Mouse (Mus musculus) liver, adult 2 months (tissue): ENCODE measurements around the gene Kcnd3. TPM values are rescaled to one million over a fixed set of nuclear protein-coding genes. Genes with fewer than 3 reads are reported as not detected.

Experiments used
- DNase-seq: peaks from one replicate; pipeline ENCODE4 v3.0.0-alpha.2; 2011; ENCODE audit warnings: low read depth, low spot score; ENCODE audit errors: extremely low read depth
- H3K27ac ChIP-seq: fragments of 200-500 bp; replicated peaks from 2 replicates; pipeline ENCODE4 v1.5.1; 2012; ENCODE audit warnings: low read depth, mild to moderate bottlenecking, control low read depth, inconsistent platforms, low read length; ENCODE audit not compliant: insufficient read depth
- H3K27me3 ChIP-seq: fragments of 200-500 bp; 2 replicates; pipeline ENCODE4 v1.6.1; 2012; ENCODE audit warnings: mild to moderate bottlenecking, moderate library complexity, low read length, inconsistent platforms; ENCODE audit not compliant: control insufficient read depth, insufficient read depth
- H3K36me3 ChIP-seq: fragments of 200-500 bp; 2 replicates; pipeline ENCODE4 v1.6.1; 2012; ENCODE audit warnings: low read length, inconsistent platforms; ENCODE audit not compliant: control insufficient read depth, insufficient read depth
- H3K4me1 ChIP-seq: fragments of 200-500 bp; 2 replicates; pipeline ENCODE4 v1.6.1; 2011; ENCODE audit warnings: low read length; ENCODE audit not compliant: control insufficient read depth, insufficient read depth
- H3K4me3 ChIP-seq: fragments of 200-500 bp; 2 replicates; pipeline ENCODE4 v1.5.1; 2011; ENCODE audit warnings: low read depth, mild to moderate bottlenecking, control low read depth, low read length, moderate library complexity; ENCODE audit not compliant: insufficient read depth
- H3K79me2 ChIP-seq: fragments of 200-500 bp; 2 replicates; pipeline ENCODE4 v1.6.1; 2012; ENCODE audit warnings: inconsistent platforms, mild to moderate bottlenecking, low read length, moderate library complexity; ENCODE audit not compliant: control insufficient read depth, insufficient read depth
- H3K9ac ChIP-seq: fragments of 200-500 bp; 2 replicates; pipeline ENCODE4 v1.6.1; 2012; ENCODE audit warnings: low read depth, mild to moderate bottlenecking, control low read depth, inconsistent platforms, low read length
- CTCF ChIP-seq: fragments of 200-500 bp; IDR thresholded peaks from 2 replicates; pipeline ENCODE4 v1.5.1; 2011; ENCODE audit warnings: low read depth, low read length, control low read depth
- POLR2A ChIP-seq: fragments of 200-500 bp; IDR thresholded peaks from 2 replicates; pipeline ENCODE4 v1.6.1; 2011; ENCODE audit warnings: low read length, control low read depth; ENCODE audit not compliant: insufficient read depth; ENCODE audit errors: extremely low read depth
- WGBS: fragments of 180-500 bp; shearing (Covaris S2); methylation state at CpG from one replicate; pipeline ENCODE4 v1.1.7; 2018; 5-methylcytosine and 5-hydroxymethylcytosine counted together
- polyA plus RNA-seq: library from polyadenylated mRNA; depleted of rRNA; stranded (reverse); fragments of >200 nt; gene quantifications from 2 replicates; pipeline ENCODE4 v1.2.3, GENCODE M21; 2012
- total RNA-seq: library from RNA; depleted of rRNA; stranded (reverse); fragments of >200 nt; gene quantifications from 2 replicates; pipeline ENCODE4 v1.2.3, GENCODE M21; 2014

Kcnd3 gene
- total and polyA plus RNA-seq, 2 experiments: under 0.01 to 0.04 TPM

DNA sequence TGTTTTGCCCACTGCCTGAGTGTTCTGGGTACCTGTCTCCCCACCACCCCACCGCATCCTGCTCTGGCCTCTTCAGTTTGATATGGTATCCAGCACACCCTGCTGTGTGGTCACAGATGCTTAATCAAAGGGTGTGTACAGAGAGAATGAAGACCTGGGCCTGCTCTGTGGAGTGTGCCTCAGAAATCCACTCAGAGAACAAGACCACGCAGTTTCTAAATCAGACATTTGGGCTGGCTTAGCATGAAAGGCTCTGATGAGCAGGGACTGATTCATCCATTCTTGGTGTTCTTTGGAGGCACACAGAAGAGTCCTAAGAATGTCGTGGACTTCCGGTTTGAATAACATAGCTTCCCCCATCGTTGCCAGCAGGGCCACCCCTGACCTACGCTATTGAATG, 86.3 kb downstream of the Kcnd3 start:
- no peaks in the 10 kb centered on the region for H3K4me1 ChIP-seq
- 48% methylated on average over 6 of the region's 6 CpGs for WGBS
- H3K27ac ChIP-seq: no peak overlapping the region
- H3K36me3 ChIP-seq: no peaks in the 10 kb centered on the region
- no peaks in the 10 kb centered on the region for H3K79me2 ChIP-seq
- no peak for DNase-seq
- H3K9ac ChIP-seq: no peak overlapping the region
- no peak for TF ChIP-seq CTCF
- no peak for TF ChIP-seq POLR2A
- no peaks in the 10 kb centered on the region for H3K27me3 ChIP-seq
- no peak overlapping the region for H3K4me3 ChIP-seq

DNA sequence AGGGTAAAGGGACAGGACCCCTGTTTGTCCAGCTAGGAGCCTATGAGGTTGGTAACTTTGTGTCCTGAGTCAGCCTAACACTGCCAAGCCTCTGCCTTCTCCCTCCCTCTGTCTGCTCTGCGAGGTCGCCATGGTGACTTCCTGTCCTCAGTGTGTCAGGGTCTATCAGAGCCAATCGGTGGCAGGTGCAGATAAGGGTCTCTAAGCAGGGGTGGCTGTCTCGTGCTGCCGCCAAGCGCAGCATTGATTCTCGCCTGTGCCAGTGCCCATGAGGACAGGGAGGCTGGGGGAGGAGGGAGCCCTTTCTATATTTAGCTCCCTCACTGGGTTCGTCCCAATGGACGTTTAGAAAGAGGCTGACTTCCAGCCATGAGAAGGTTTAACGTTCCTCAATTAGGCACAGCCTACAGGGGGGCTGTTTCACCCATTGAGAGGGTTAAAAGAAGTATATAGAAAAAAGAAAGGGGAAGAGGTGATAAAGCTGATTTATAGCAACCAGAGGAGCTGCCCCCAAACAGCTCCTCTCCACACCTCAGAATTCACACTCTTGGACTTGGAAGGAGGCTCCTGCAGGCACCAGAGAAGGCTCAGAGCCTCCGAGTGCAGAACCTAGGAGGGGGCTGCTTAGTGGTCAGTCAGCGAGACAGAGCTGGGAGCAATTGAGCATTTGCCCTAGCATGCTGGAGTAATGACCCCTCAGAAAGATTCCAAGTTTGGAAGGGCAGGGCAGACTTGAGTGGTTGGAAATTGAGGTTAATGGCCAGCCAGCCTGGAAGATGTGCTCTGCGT, 86.9 kb downstream of the Kcnd3 start:
- Histone ChIP-seq H3K9ac (no peak overlapping the region), H3K27me3 (no peaks in the 10 kb centered on the region), H3K27ac (no peak overlapping the region), H3K4me1 (no peaks in the 10 kb centered on the region), H3K36me3 (no peaks in the 10 kb centered on the region), H3K4me3 (no peak overlapping the region), H3K79me2 (no peaks in the 10 kb centered on the region)
- TF ChIP-seq CTCF (no peak), POLR2A (no peak)
- WGBS: 13% methylated on average over 13 of the region's 13 CpGs
- DNase-seq: no peak

DNA sequence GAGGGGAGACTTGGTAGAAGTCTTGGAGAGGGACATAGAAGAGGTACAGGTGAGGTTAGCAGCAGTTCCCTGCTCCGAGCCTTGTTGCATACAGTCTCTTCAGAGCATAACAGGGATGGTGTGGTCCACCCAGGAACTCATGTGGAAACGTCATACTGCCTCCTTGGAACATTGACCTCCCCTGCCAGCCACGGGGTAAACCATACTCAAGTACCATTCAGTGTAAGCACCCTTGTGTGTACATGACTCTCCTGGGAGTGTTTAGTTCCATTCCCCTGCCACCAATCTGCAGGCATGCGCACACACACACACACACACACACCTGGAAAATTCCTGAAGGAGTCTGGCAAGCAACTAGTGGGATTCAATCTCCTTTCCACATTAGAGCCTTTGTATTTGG, 90.6 kb downstream of the Kcnd3 start:
- no peak for TF ChIP-seq POLR2A
- TF ChIP-seq CTCF: no peak
- DNase-seq: no peak
- no peaks in the 10 kb centered on the region for H3K36me3 ChIP-seq
- H3K79me2 ChIP-seq: no peaks in the 10 kb centered on the region
- no peak overlapping the region for H3K27ac ChIP-seq
- no peak overlapping the region for H3K9ac ChIP-seq
- H3K4me1 ChIP-seq: no peaks in the 10 kb centered on the region; the same call in 1 of the 2 replicates
- H3K4me3 ChIP-seq: no peak overlapping the region
- WGBS: 84% methylated on average over 4 of the region's 4 CpGs
- no peaks in the 10 kb centered on the region for H3K27me3 ChIP-seq

DNA sequence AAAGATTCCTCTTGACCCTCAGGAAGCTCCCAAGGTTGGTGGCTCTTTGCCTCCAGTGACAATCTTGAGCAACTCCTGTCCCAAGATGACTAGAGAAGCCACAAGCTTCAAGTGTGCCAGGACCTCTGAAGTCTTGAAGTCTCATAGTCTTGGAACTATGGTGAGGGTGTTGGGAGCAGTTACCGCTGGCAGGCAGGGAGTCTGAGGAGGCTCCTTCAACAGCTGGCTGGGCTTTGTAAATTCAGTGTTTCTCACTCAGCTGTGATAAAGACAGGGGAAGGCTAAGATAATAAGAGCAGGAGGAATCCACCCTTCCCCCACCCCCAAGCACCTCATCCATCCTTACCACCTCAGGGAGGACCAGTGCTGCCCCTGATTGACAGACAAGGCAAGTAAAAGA, 92.0 kb downstream of the Kcnd3 start:
- Histone ChIP-seq H3K36me3 (no peaks in the 10 kb centered on the region), H3K4me1 (no peaks in the 10 kb centered on the region; the same call in 1 of the 2 replicates), H3K27ac (no peak overlapping the region), H3K4me3 (no peak overlapping the region), H3K27me3 (no peaks in the 10 kb centered on the region), H3K79me2 (no peaks in the 10 kb centered on the region), H3K9ac (no peak overlapping the region)
- DNase-seq: no peak
- 92% methylated on average over 1 of the region's 1 CpGs for WGBS
- TF ChIP-seq POLR2A: no peak
- TF ChIP-seq CTCF: no peak

DNA sequence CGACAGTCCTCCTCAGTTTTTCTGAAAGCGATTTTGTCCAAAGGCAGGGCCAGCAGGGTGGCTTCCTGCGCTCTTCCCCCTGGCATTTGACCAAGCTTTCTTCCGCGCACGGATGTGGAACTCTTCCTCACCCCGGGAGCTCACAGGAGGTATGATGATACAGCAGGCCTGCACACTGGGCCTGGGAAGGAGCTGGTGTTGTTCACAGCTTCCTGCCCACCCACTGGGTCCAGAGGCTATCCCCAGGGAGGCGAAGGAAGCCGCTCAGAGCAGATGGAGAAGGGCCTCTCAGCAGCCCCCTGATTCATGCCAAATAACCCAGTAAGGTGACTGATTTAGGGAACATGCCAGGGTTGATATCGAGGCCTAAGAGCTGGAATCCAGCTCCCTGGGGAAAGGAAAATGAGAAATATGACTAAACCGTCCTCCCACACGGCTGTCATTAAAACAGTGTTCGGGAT, 94.5 kb downstream of the Kcnd3 start:
- TF ChIP-seq CTCF (no peak), POLR2A (no peak)
- Histone ChIP-seq H3K36me3 (no peaks in the 10 kb centered on the region), H3K27ac (no peak overlapping the region), H3K4me3 (no peak overlapping the region), H3K9ac (no peak overlapping the region), H3K27me3 (no peaks in the 10 kb centered on the region), H3K4me1 (no peaks in the 10 kb centered on the region; the same call in 1 of the 2 replicates), H3K79me2 (no peaks in the 10 kb centered on the region)
- 66% methylated on average over 13 of the region's 13 CpGs for WGBS
- no peak for DNase-seq
